Mouse (Mus musculus): ENCODE measurements at regions not wholly inside any gene's neighbourhood (a gene's known extent, or its start where the extent isn't known, plus 50 kb on each side); places are given as distances from the start of the nearest gene placed in this dataset.

- no peak for DNase-seq (ENCODE audit: low spot score in 2 of 2)
Observed at GRCm38 (mm10) chr14:71359581-71359980, 759.9 kb upstream of the Fam160b2 start.

- peak; percentile 25 to 29 for DNase-seq (ENCODE audit: low spot score in 2 of 2)
Observed at GRCm38 (mm10) chr14:71338219-71338618, 738.6 kb upstream of the Fam160b2 start.

- no peak for DNase-seq (ENCODE audit: low spot score in 2 of 2)
Observed at GRCm38 (mm10) chr14:71336906-71337305, 737.3 kb upstream of the Fam160b2 start.

- DNase-seq (ENCODE audit: low spot score in 2 of 2) = no peak
Observed at GRCm38 (mm10) chr14:71334022-71334421, 734.4 kb upstream of the Fam160b2 start.

- DNase-seq (ENCODE audit: low spot score in 2 of 2) = no peak
Observed at GRCm38 (mm10) chr14:71329862-71330630, 730.4 kb upstream of the Fam160b2 start.

- DNase-seq (ENCODE audit: low spot score in 2 of 2) = no peak
Observed at GRCm38 (mm10) chr14:71327621-71328020, 728.0 kb upstream of the Fam160b2 start.

- DNase-seq (ENCODE audit: low spot score in 2 of 2) = no peak
Observed at GRCm38 (mm10) chr14:71326521-71327105, 727.0 kb upstream of the Fam160b2 start.

- DNase-seq (ENCODE audit: low spot score in 2 of 2) = no peak
Observed at GRCm38 (mm10) chr14:71315228-71315627, 715.6 kb upstream of the Fam160b2 start.

GRCm38 (mm10) chr14:71299755-71300154 lies 700.1 kb upstream of the Fam160b2 start:
- DNase-seq (ENCODE audit: low spot score in 2 of 2) = no peak

GRCm38 (mm10) chr14:71281568-71281967 lies 681.9 kb upstream of the Fam160b2 start:
- no peak for DNase-seq (ENCODE audit: low spot score in 2 of 2)

GRCm38 (mm10) chr14:71276309-71276791 lies 676.7 kb upstream of the Fam160b2 start:
- DNase-seq (ENCODE audit: low spot score in 2 of 2) = peak in 1 of 2 experiments; percentile 6

GRCm38 (mm10) chr14:71272470-71272869 lies 672.8 kb upstream of the Fam160b2 start:
- DNase-seq (ENCODE audit: low spot score in 2 of 2) = no peak

GRCm38 (mm10) chr14:71257650-71258049 lies 658.0 kb upstream of the Fam160b2 start:
- DNase-seq (ENCODE audit: low spot score in 2 of 2) = no peak

GRCm38 (mm10) chr14:71254207-71254606 lies 654.6 kb upstream of the Fam160b2 start:
- DNase-seq (ENCODE audit: low spot score in 2 of 2) = no peak

GRCm38 (mm10) chr14:71252136-71252535 lies 652.5 kb upstream of the Fam160b2 start:
- DNase-seq (ENCODE audit: low spot score in 2 of 2) = no peak

GRCm38 (mm10) chr14:71251116-71251515 lies 651.5 kb upstream of the Fam160b2 start:
- no peak for DNase-seq (ENCODE audit: low spot score in 2 of 2)

GRCm38 (mm10) chr14:71249387-71249965 lies 649.8 kb upstream of the Fam160b2 start:
- no peak for DNase-seq (ENCODE audit: low spot score in 2 of 2)

GRCm38 (mm10) chr14:71248534-71248933 lies 648.9 kb upstream of the Fam160b2 start:
- DNase-seq (ENCODE audit: low spot score in 2 of 2) = no peak

- no peak for DNase-seq (ENCODE audit: low spot score in 2 of 2)
Observed at GRCm38 (mm10) chr14:71241655-71242390, 642.2 kb upstream of the Fam160b2 start.

GRCm38 (mm10) chr14:71236192-71236591 lies 636.6 kb upstream of the Fam160b2 start:
- no peak for DNase-seq (ENCODE audit: low spot score in 2 of 2)

- no peak for DNase-seq (ENCODE audit: low spot score in 2 of 2)
Observed at GRCm38 (mm10) chr14:71234900-71235299, 635.3 kb upstream of the Fam160b2 start.

- no peak for DNase-seq (ENCODE audit: low spot score in 2 of 2)
Observed at GRCm38 (mm10) chr14:71234276-71234675, 634.6 kb upstream of the Fam160b2 start.

Measured in frontal cortex, postnatal 25 days (tissue).